Mouse (Mus musculus) layer of hippocampus, postnatal 36 days (tissue): Measurements from ENCODE around the gene Gm12789. TPM values are rescaled to one million over a fixed set of nuclear protein-coding genes. Genes with fewer than 3 reads are reported as not detected.
"Not testable (repeated sequence)": the region's sequence is repeated elsewhere in the genome, so short reads cannot be mapped to it uniquely, and the experiment has no call there.

Experiments used
- DNase-seq, 2 experiments: peaks; one replicate each; pipeline ENCODE4 v3.0.0; 2022
- total RNA-seq, 2 experiments: library from RNA; stranded (reverse); gene quantifications; 2 replicates each; pipeline ENCODE4 v1.2.3; 2021

Gene Gm12789
- not detected for total RNA-seq

DNA sequence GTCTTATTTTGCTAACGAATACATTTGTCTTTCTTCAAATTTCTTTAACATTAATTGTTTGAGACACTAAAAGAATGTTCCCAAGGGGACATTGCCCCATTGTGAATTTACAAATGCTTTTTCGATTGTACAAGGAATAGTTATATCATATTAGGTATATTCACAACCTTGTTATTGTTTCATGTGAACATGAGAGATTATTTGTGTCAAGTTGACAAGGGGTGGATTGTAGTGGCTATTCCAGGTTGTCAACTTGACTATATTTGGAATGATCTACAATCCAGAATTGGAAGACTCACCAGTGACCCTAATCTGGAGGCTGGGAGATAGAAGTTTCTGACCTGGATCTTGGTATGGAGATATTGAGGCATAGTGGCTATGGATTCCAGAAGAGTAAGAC, at the start of gene Gm12789:
Gene Gm12789, plus strand, starts transcription at position 301 of the 400 bp plus-strand sequence.
- DNase-seq, result not testable (repeated sequence)

DNA sequence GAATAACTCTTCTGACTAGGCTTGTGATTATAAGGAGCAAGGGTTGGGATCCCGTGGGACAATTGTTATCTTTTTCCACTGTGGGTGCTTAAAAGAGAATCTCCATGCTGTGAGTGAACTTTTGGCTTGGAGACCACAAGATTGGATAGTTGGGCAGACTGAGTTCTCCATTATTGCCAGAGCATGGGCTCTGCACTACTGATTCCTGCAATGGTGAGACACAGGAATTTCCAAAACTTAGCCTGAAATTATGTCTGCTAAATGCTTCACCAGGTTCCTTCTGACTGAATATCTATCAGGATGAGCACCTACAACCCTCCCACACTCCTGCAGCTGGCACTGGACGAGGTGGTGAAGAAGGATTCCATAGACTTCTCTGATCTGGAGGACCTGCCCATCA, 46.3 kb upstream of the Gm12789 start, which contains the start of gene Gm12794:
Gene Gm12794, plus strand, starts transcription at position 301 of the 400 bp plus-strand sequence.
- DNase-seq, result not testable (repeated sequence)

DNA sequence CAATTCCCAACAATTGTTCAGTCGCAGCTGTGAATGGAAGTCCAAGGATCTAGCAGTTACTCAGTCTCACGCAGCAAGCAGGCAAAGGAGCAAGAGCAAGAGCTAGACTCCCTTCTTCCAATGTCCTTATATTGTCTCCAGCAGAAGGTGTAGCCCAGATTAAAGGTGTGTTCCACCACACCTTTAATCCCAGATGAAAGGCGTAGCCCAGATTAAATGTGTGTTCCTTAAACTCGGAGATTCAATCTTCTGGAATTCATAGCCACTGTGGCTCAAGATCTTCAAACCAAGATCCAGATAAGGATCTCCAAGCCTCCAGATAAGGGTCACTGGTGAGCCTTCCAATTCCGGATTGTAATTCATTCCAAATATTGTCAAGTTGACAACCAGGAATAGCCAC, 5.5 kb upstream of the Gm12789 start, which contains the start of gene Gm12790:
Gene Gm12790, minus strand, starts transcription at position 101 of the 400 bp plus-strand sequence.
- DNase-seq, result not testable (repeated sequence)

DNA sequence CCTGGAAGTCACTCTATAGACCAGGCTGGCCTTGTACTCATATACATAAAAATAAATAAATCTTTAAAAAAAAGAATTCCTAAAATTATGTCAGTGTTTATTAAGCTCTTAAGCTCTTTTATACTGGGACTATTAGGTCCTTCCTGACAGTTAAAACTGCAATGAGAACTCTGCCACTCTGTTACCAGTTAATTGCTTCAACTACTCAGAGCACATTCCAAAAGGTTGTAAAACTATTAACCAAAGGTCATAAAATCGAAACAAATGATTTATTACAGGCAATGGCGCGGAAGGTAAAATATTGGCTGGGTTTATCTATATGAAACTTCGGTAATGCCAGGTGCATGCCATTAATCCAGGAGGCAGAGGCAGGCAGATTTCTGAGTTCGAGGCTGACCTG, 748 bp upstream of the Gm12789 start:
- DNase-seq, result no peak

DNA sequence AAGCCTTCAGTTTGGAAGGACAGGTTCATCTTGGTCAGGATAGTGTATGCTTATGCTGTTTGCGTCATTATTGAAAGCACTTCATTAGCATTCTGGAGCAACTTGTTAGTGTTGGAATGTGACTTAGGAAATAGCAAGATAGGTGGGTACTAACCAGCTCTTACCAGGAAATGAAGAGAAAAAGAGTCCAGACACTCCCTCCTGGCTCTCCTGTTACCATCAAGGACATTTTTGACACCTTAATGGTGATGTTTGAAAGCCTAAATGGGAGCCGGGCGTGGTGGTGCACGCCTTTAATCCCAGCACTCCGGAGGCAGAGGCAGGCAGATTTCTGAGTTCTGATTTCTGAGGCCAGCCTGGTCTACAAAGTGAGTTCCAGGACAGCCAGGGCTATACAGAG, 11.0 kb downstream of the Gm12789 start:
- DNase-seq, result no peak

DNA sequence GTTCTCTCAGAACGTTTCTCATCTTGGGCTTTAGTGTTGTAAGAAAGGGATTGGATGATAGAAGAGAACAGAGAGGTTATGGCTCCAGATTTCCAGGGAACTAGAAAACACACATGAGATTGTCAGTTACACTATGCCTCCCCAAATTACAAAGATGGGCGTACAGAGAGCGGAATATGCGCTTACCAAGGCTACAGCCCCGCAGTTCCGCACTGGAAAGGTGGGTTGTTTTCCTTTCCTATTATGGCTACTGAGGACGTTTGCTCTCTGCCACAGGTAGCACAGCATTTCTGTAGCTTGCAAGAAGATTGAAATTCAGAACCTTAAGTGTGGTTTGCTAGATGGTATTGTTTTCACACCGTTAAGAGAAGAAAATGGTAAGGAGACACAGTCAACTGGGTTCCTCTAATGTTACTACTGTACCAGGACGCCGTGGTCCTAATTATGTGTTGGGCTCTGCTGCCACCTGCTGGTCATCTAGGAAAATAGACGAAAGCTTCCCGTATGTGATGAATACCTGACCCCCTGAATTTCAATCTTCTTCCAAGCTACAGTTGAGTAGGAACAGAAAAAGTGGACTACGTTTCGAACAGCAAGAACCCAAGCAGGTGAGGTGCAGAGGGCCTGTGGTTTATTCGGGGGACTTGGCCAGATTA, 12.0 kb downstream of the Gm12789 start:
- DNase-seq, result peak; percentile 55 to 63

DNA sequence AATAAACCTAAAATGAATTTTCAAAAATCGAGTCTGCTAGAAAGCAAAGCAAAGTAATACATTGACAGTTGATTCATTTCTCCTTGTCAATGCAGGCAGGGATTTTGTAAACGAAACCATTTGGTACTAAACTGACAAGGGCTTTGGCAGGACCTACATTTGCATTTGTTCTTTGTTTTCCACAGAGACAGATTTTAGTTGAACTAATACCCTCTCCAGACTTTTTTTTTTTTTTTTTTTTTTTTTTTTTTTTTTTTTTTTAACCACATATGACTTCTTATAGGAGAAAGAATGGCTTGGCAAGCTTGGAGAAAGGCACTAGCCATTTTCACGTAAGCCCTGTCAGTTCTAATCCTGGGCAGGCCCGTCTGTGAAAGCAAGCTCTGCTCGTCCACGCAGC, 40.2 kb downstream of the Gm12789 start:
- DNase-seq, result no peak

Other genes with a start within 250 kb of the Gm12789 start
- not detected for gene B020004J07Rik, start 142.6 kb upstream of the Gm12789 start, total RNA-seq
- gene C130073F10Rik, start 92.8 kb upstream of the Gm12789 start, total RNA-seq, result not detected
- gene Gm12800, start 77.5 kb upstream of the Gm12789 start, total RNA-seq, result not detected
- not detected for gene Gm12794, start 46.2 kb upstream of the Gm12789 start, total RNA-seq
- gene Gm12790, start 5.6 kb upstream of the Gm12789 start, total RNA-seq, result not detected
- gene Pde4b, start 100.9 kb downstream of the Gm12789 start, total RNA-seq, result 10 to 100 TPM; 65.7 to 71.9 TPM